11 mouse cellular contexts compared by ENCODE assay signal in the genomic region with DNA sequence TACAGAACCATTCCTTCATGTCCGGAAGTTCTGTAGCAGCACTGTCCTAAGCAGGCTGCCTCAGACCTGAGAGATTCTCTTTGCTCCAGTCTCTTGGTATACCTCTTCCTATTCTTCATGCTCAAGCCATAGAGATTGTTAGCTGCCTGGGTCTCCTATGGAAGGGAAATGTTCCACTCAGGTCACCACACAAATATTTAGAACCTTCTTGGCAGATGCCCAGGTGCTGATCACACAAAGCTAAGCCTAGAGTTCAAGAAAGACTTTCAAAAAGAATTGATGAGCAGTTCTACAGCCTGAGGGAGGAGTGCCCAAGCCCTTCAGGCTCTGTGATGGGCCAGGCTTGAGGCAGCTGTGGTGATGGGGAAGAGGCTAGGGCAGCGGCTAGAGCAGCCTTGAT. TPM values are rescaled to one million over a fixed set of nuclear protein-coding genes. Genes with fewer than 3 reads are reported as not detected.
DNase-seq lines count a peak whose midpoint lies in the region; ATAC-seq and TF ChIP-seq lines count a peak whose summit lies in the region.
"Had no signal": no experiment of that assay in that cellular context is flagged by ENCODE, and none has a peak within 500 bp of the region (broad histone marks: within the 10 kb centered on the region; RNA-seq: fewer than 3 reads in every experiment).

No protein-coding gene starts in this region.

- H3K4me2 ChIP-seq in lung, embryonic 15.5 days = peak overlapping the region; percentile 100; the same call in 1 of the 2 replicates
- H3K4me2 ChIP-seq in forebrain, embryonic 15.5 days (replicated peaks) = peak overlapping the region; percentile 98
- peak overlapping the region; percentile 95 for H3K4me2 ChIP-seq in midbrain, postnatal 0 days (ENCODE audit: low read depth, low read length, poor library complexity, severe bottlenecking)

- no peaks in the 10 kb centered on the region for H3K9me3 ChIP-seq in lung, embryonic 15.5 days
- H3K9me3 ChIP-seq in forebrain, embryonic 15.5 days = no peaks in the 10 kb centered on the region
- H3K9me3 ChIP-seq in midbrain, postnatal 0 days (ENCODE audit: low read length) = no peaks in the 10 kb centered on the region

- no peak overlapping the region for H3K27ac ChIP-seq in lung, embryonic 15.5 days
- H3K27ac ChIP-seq in forebrain, embryonic 15.5 days (replicated peaks) = no peak overlapping the region
- H3K27ac ChIP-seq in midbrain, postnatal 0 days (ENCODE audit: low read depth, low read length) = no peak overlapping the region
- H3K27ac ChIP-seq: gastrocnemius, adult 2 months had no signal

- peaks cover 18% of the 10 kb centered on the region for H3K4me1 ChIP-seq in lung, embryonic 15.5 days
- peaks cover 23% of the 10 kb centered on the region for H3K4me1 ChIP-seq in forebrain, embryonic 15.5 days
- peaks cover 10% of the 10 kb centered on the region; the same call in 1 of the 2 replicates for H3K4me1 ChIP-seq in midbrain, postnatal 0 days (ENCODE audit: insufficient read depth, low read length)

- ATAC-seq in lung, embryonic 15.5 days (ENCODE audit: borderline replicate concordance, extremely low read depth, low FRiP score, low TSS enrichment) = no peak
- no peak for ATAC-seq in forebrain, embryonic 15.5 days (replicated peaks)
- no peak for ATAC-seq in midbrain, postnatal 0 days (ENCODE audit: low FRiP score)

- DNase-seq in cerebellum, adult 8-10 months = peak; percentile 33
- DNase-seq in cerebellum, adult 11 months = no peak
- no peak for DNase-seq in lung, postnatal 10 days
- no peak for DNase-seq in midbrain, postnatal 0 days (ENCODE audit: low spot score)
- no peak for DNase-seq in natural killer cell, adult 2 months (ENCODE audit: low spot score in 2 of 2)
- DNase-seq in gastrocnemius, adult 18-20 months (ENCODE audit: low spot score) = no peak
- DNase-seq: B cell, adult 2 months; kidney, adult 11 months had no signal

- H3K4me3 ChIP-seq in lung, embryonic 15.5 days = no peak overlapping the region
- peak overlapping the region; percentile 67 for H3K4me3 ChIP-seq in forebrain, embryonic 15.5 days
- peak overlapping the region; percentile 74 for H3K4me3 ChIP-seq in midbrain, postnatal 0 days (ENCODE audit: low read depth, low read length)

- no peaks in the 10 kb centered on the region for H3K36me3 ChIP-seq in lung, embryonic 15.5 days
- no peaks in the 10 kb centered on the region for H3K36me3 ChIP-seq in forebrain, embryonic 15.5 days
- no peaks in the 10 kb centered on the region for H3K36me3 ChIP-seq in midbrain, postnatal 0 days (ENCODE audit: insufficient read depth, low read length)

- TF ChIP-seq CTCF in midbrain, postnatal 0 days (IDR thresholded peaks at IDR 0.05) = no peak

- H3K27me3 ChIP-seq in lung, embryonic 15.5 days = peaks cover 17% of the 10 kb centered on the region
- H3K27me3 ChIP-seq in forebrain, embryonic 15.5 days = 0 out of 2 replicates have a peak, but pooled peaks cover 4% of the 10 kb centered on the region
- H3K27me3 ChIP-seq in midbrain, postnatal 0 days (ENCODE audit: insufficient read depth, low read length) = no peaks in the 10 kb centered on the region

- 65% methylated on average over 2 of the region's 2 CpGs for WGBS in lung, embryonic 15.5 days
- WGBS in forebrain, embryonic 15.5 days = 76% methylated on average over 2 of the region's 2 CpGs
- WGBS in midbrain, postnatal 0 days = 67% methylated on average over 2 of the region's 2 CpGs

- no peak overlapping the region for H3K9ac ChIP-seq in lung, embryonic 15.5 days
- peak overlapping the region; percentile 72; the same call in 1 of the 2 replicates for H3K9ac ChIP-seq in forebrain, embryonic 15.5 days (replicated peaks)
- H3K9ac ChIP-seq in midbrain, postnatal 0 days (replicated peaks; ENCODE audit: low read length, poor library complexity, severe bottlenecking) = peak overlapping the region; percentile 89; the same call in 1 of the 2 replicates

RNA-seq across cellular contexts. Expression of gene Garnl3, which starts 2.4 kb away (rescaled TPM):
- 10.3 and 10.4 TPM in 2 replicates for polyA plus RNA-seq in lung, embryonic 15.5 days (2015; fragmentation: Nextera tagmentation; extraction: Ambion mirVana)
- polyA plus RNA-seq in forebrain, embryonic 15.5 days (2015; fragmentation: Nextera tagmentation; extraction: Ambion mirVana) = 21.6 and 28.1 TPM in 2 replicates
- 134 and 176 TPM in 2 replicates for total RNA-seq in midbrain, postnatal 0 days (2014; rRNA removed)
- polyA plus RNA-seq in midbrain, postnatal 0 days (2015; fragmentation: Nextera tagmentation; extraction: Ambion mirVana) = 77.1 and 77.7 TPM in 2 replicates
- total RNA-seq in gastrocnemius, adult 18-20 months (2021) = under 1 TPM; 0.34 to 0.69 TPM
